Mouse (Mus musculus) urinary bladder, adult 18-20 months (tissue): ENCODE measurements around the gene Gpr87.

Experiments
- DNase-seq, 2 experiments: peaks; one replicate each; pipeline ENCODE4 v3.0.0; 2022; ENCODE audit warnings: low spot score in 2 of 2, mixed read lengths in 2 of 2

Gpr87 gene

DNA sequence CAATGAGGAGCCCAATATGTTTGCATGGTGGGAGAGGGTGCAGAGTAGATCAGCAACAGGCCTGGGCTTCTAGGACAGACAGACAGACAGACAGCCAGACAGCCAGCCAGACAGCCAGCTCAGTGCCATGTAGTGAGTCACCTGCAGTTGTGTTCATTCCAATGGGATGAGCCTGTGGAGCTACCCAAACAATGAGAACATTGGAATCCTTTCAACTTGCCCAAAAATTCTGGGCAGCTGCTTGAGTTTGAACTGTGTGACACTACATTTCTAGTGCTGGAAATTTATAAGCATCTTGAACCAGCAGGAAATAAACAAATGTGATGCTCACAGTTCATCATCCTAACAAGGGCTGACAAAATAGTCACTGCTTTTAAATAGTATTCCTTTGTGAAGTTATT is 55.3 kb downstream of the Gpr87 start:
- DNase-seq, result no peak

- no peak for DNase-seq
These were observed 55.9 kb downstream of the Gpr87 start for GRCm38 (mm10) chr3:59138946-59139468.

DNA sequence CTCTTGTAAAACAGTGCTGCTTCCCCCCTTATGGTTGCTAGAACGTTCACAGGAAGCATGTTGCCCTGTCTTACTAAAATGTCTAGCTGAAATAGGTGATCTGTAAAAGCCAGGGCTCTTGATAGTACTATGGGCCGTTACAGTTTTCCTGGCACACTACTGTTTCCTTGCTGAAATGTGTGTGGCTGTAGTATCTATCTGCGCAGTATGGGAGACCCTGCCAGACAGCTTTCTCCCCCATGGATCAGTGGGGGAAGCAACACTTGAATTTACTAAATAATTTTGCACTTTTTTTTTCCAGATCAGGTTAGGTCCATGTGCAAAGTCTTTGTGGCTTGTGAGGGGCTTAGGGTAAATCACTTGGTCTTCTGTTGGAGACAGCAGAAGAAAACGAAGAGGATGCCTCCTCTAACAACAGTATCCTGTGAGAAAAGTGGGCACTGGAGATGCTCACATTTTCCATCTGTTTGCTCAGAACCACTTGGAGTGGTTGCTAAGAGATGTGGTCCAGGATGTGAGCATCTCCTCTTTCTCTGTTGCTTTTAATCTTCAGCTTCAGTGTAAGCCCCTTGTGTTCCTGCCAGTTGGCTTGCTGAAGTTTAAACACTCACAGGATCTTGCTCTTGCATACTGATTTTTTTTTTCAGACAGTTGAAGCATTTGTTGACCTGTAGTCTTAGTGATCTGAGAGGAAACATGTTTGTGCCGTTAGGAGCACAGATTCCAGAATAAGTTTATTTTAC is 58.8 kb downstream of the Gpr87 start:
- no peak for DNase-seq

- DNase-seq, result no peak
These were observed 61.7 kb downstream of the Gpr87 start for GRCm38 (mm10) chr3:59133189-59133588.

DNA sequence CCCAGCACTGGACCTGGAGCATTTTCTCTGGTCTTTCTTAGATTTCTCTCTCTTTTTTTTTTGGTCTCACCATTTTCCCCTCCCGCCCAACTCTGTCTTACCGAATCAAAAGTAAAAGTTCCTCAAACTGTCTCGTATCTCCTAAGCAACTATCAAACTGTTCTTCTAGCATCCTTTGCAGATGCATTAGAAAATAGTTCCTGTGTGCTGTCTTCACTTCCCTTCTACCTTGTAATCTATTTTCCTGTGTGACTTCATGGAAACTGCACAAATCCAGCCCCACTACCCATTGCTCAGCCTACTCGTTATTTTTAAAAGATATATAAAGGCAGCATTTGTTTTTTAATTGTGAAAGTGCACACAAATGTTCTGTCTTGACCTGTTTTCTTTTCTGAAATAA is 62.9 kb downstream of the Gpr87 start:
- DNase-seq, result no peak

DNA sequence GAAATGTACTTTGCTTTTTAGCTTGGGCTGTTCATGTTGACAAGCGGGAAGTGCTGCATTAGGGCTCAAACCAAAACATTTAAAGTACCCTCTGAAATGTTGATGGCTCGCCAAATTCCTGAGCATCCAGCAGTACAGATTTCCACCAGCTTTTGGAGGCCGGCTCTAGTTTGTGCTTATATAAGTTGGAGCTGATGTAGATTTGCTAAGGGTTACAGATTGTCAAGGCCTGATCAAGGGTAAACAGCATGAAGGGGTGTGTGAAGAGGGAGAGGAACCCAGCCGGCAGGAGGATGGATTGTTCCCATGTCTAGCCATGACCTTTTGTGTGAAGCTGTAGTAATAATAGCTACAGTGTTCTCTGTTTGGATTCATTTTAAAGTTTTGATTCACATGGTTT is 63.8 kb downstream of the Gpr87 start:
- DNase-seq, result no peak

- DNase-seq, result no peak
These were observed 64.5 kb downstream of the Gpr87 start for GRCm38 (mm10) chr3:59130431-59130830.

DNA sequence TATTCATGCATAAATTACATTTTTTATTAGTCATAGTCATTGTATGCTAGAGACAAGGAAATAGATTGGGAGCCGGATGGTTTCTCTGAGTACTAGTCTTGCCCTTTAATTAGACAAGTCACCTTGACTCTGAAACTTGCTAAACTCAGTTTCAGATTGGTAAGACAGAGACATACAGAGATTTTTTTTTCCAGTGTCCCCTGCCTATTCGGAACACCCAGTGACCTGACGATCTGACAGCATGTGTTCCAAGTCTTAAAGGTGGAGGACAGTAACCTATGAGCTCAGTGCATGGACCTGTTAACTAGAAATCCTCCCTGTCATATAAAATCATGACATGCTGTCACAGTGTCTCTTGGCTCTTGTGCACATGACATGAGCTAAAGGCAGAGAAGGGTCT is 65.4 kb downstream of the Gpr87 start:
- DNase-seq, result no peak
